Mouse (Mus musculus): ENCODE results near the gene Tenm4.

Tenm4 gene

GRCm38 (mm10) chr7:96796033-96796741 is 625.1 kb downstream of the Tenm4 start:
- DNase-seq = peak; percentile 43

- DNase-seq = peak; percentile 11 to 14
These were observed 625.9 kb downstream of the Tenm4 start for GRCm38 (mm10) chr7:96796788-96797485.

- DNase-seq = no peak
These were observed 626.8 kb downstream of the Tenm4 start for GRCm38 (mm10) chr7:96797716-96798332.

- DNase-seq = no peak
These were observed 628.8 kb downstream of the Tenm4 start for GRCm38 (mm10) chr7:96799816-96800215.

GRCm38 (mm10) chr7:96801368-96801767 is 630.3 kb downstream of the Tenm4 start:
- DNase-seq = no peak

GRCm38 (mm10) chr7:96802216-96802615 is 631.2 kb downstream of the Tenm4 start:
- no peak for DNase-seq

GRCm38 (mm10) chr7:96806561-96806960 is 635.5 kb downstream of the Tenm4 start:
- DNase-seq = no peak

GRCm38 (mm10) chr7:96807281-96808058 is 636.4 kb downstream of the Tenm4 start:
- no peak for DNase-seq

- DNase-seq = no peak
These were observed 637.1 kb downstream of the Tenm4 start for GRCm38 (mm10) chr7:96808059-96808646.

GRCm38 (mm10) chr7:96811691-96812090 is 640.6 kb downstream of the Tenm4 start:
- DNase-seq = peak; percentile 4 to 7

- no peak for DNase-seq
These were observed 642.0 kb downstream of the Tenm4 start for GRCm38 (mm10) chr7:96813036-96813435.

- no peak for DNase-seq
These were observed 642.7 kb downstream of the Tenm4 start for GRCm38 (mm10) chr7:96813497-96814400.

GRCm38 (mm10) chr7:96814581-96814980 is 643.5 kb downstream of the Tenm4 start:
- no peak for DNase-seq

- no peak for DNase-seq
These were observed 646.1 kb downstream of the Tenm4 start for GRCm38 (mm10) chr7:96817030-96817674.

- no peak for DNase-seq
These were observed 647.3 kb downstream of the Tenm4 start for GRCm38 (mm10) chr7:96818236-96818916.

GRCm38 (mm10) chr7:96819538-96819937 is 648.5 kb downstream of the Tenm4 start:
- no peak for DNase-seq

GRCm38 (mm10) chr7:96820343-96820742 is 649.3 kb downstream of the Tenm4 start:
- no peak for DNase-seq

- peak in 1 of 2 experiments; percentile 10 for DNase-seq
These were observed 655.1 kb downstream of the Tenm4 start for GRCm38 (mm10) chr7:96826101-96826500.

- no peak for DNase-seq
These were observed 655.6 kb downstream of the Tenm4 start for GRCm38 (mm10) chr7:96826672-96827071.

- DNase-seq = peak; percentile 9 to 11
These were observed 661.5 kb downstream of the Tenm4 start for GRCm38 (mm10) chr7:96832551-96832950.
